8 mouse cellular contexts compared by ENCODE assay signal in genomic region chr8:106687479-106687878, GRCm38 (mm10). TPM values are rescaled to one million over a fixed set of nuclear protein-coding genes. Genes with fewer than 3 reads are reported as not detected.
DNase-seq lines count a peak whose midpoint lies in the region; ATAC-seq and TF ChIP-seq lines count a peak whose summit lies in the region.

No protein-coding gene starts in this region.

- no peaks in the 10 kb centered on the region for H3K27me3 ChIP-seq in forebrain, postnatal 0 days (ENCODE audit: insufficient read depth, low read length)
- H3K27me3 ChIP-seq in forebrain, embryonic 10.5 days (ENCODE audit: poor library complexity, severe bottlenecking) = no peaks in the 10 kb centered on the region
- H3K27me3 ChIP-seq in midbrain, embryonic 14.5 days (ENCODE audit: control insufficient read depth, insufficient read depth, low read length) = no peaks in the 10 kb centered on the region
- H3K27me3 ChIP-seq in midbrain, embryonic 10.5 days (ENCODE audit: low read depth, poor library complexity, severe bottlenecking) = no peaks in the 10 kb centered on the region

- peak; percentile 62 for ATAC-seq in forebrain, postnatal 0 days
- ATAC-seq in midbrain, embryonic 14.5 days (ENCODE audit: low FRiP score, low TSS enrichment) = no peak

- H3K9me3 ChIP-seq in forebrain, postnatal 0 days (ENCODE audit: low read length) = no peaks in the 10 kb centered on the region
- no peaks in the 10 kb centered on the region for H3K9me3 ChIP-seq in forebrain, embryonic 10.5 days
- H3K9me3 ChIP-seq in midbrain, embryonic 14.5 days (ENCODE audit: control insufficient read depth, low read length) = no peaks in the 10 kb centered on the region
- H3K9me3 ChIP-seq in midbrain, embryonic 10.5 days (replicated peaks) = no peaks in the 10 kb centered on the region

- WGBS in forebrain, postnatal 0 days = 0% methylated on average over 4 of the region's 4 CpGs
- WGBS in forebrain, embryonic 10.5 days = 18% methylated on average over 4 of the region's 4 CpGs
- 5% methylated on average over 4 of the region's 4 CpGs for WGBS in midbrain, embryonic 14.5 days
- WGBS in midbrain, embryonic 10.5 days = 22% methylated on average over 4 of the region's 4 CpGs

- peak; percentile 81 for TF ChIP-seq CTCF in forebrain, postnatal 0 days (IDR thresholded peaks at IDR 0.05; ENCODE audit: low read depth)

- H3K36me3 ChIP-seq in forebrain, postnatal 0 days (ENCODE audit: insufficient read depth) = no peaks in the 10 kb centered on the region
- H3K36me3 ChIP-seq in forebrain, embryonic 10.5 days (replicated peaks) = peaks cover 37% of the 10 kb centered on the region
- H3K36me3 ChIP-seq in midbrain, embryonic 14.5 days (ENCODE audit: control insufficient read depth, insufficient read depth, low read length) = no peaks in the 10 kb centered on the region
- peaks cover 38% of the 10 kb centered on the region for H3K36me3 ChIP-seq in midbrain, embryonic 10.5 days

- H3K4me3 ChIP-seq in forebrain, postnatal 0 days (ENCODE audit: low read depth, low read length) = no peak overlapping the region
- no peak overlapping the region for H3K4me3 ChIP-seq in forebrain, embryonic 10.5 days
- no peak overlapping the region for H3K4me3 ChIP-seq in midbrain, embryonic 14.5 days (replicated peaks; ENCODE audit: low read depth, low read length)
- no peak overlapping the region for H3K4me3 ChIP-seq in midbrain, embryonic 10.5 days

- H3K9ac ChIP-seq in forebrain, postnatal 0 days = no peak overlapping the region
- H3K9ac ChIP-seq in midbrain, embryonic 14.5 days (replicated peaks; ENCODE audit: low read length) = no peak overlapping the region

- peak; percentile 70 for DNase-seq in forebrain, postnatal 0 days
- DNase-seq in forebrain, embryonic 10.5 days (ENCODE audit: extremely low spot score, low spot score) = no peak
- DNase-seq in midbrain, embryonic 14.5 days = peak; percentile 86
- DNase-seq in midbrain, embryonic 10.5 days (ENCODE audit: low spot score) = no peak
- peak; percentile 77 for DNase-seq in brain, adult 2 months (ENCODE audit: low read depth, low spot score)
- DNase-seq in lung, postnatal 36 days = peak; percentile 47
- DNase-seq in heart, postnatal 36 days = no peak
- no peak for DNase-seq in frontal cortex, postnatal 14 days (ENCODE audit: low spot score in 2 of 2)

- no peaks in the 10 kb centered on the region for H3K4me1 ChIP-seq in forebrain, postnatal 0 days (ENCODE audit: insufficient read depth)
- H3K4me1 ChIP-seq in forebrain, embryonic 10.5 days = peaks cover 17% of the 10 kb centered on the region
- no peaks in the 10 kb centered on the region for H3K4me1 ChIP-seq in midbrain, embryonic 14.5 days (ENCODE audit: control insufficient read depth, insufficient read depth, low read length)
- peaks cover 25% of the 10 kb centered on the region for H3K4me1 ChIP-seq in midbrain, embryonic 10.5 days

- no peak overlapping the region for H3K27ac ChIP-seq in forebrain, postnatal 0 days (ENCODE audit: low read depth, low read length)
- no peak overlapping the region for H3K27ac ChIP-seq in forebrain, embryonic 10.5 days
- H3K27ac ChIP-seq in midbrain, embryonic 14.5 days (replicated peaks; ENCODE audit: low read depth, low read length) = no peak overlapping the region
- H3K27ac ChIP-seq in midbrain, embryonic 10.5 days (replicated peaks) = no peak overlapping the region

- intact Hi-C loops in heart, postnatal 36 days (cut with DNase I) = loop anchor here (1.0 kb wide), 1 partner anchor 203 kb away; no protein-coding TSS in a partner anchor

- H3K4me2 ChIP-seq in forebrain, postnatal 0 days (ENCODE audit: low read depth) = no peak overlapping the region
- no peak overlapping the region for H3K4me2 ChIP-seq in midbrain, embryonic 14.5 days (ENCODE audit: low read length)

RNA-seq across cellular contexts. Expression of gene Tango6, which starts 4.6 kb away (rescaled TPM):
- total RNA-seq in forebrain, postnatal 0 days (2014; rRNA removed) = 5.3 and 7.5 TPM in 2 replicates
- 2.3 and 3.8 TPM in 2 replicates for polyA plus RNA-seq in forebrain, postnatal 0 days (2015; fragmentation: Nextera tagmentation; extraction: Ambion mirVana)
- polyA plus RNA-seq in forebrain, embryonic 10.5 days (2016; fragmentation: Nextera tagmentation; extraction: Ambion mirVana) = 14.9 and 15.0 TPM in 2 replicates
- 3.7 and 5.6 TPM in 2 replicates for polyA plus RNA-seq in midbrain, embryonic 14.5 days (2014; fragmentation: Nextera tagmentation; extraction: Ambion mirVana)
- polyA plus RNA-seq in midbrain, embryonic 10.5 days (2016; fragmentation: Nextera tagmentation; extraction: Ambion mirVana) = 13.8 and 14.2 TPM in 2 replicates
- 10 to 100 TPM; 10.7 to 11.2 TPM for total RNA-seq in heart, postnatal 36 days (2021)

Comparison
In these comparisons a context has a peak if more than half of its experiments do, and no peak if none do; other contexts are left out.
1. DNase-seq: peak in forebrain, postnatal 0 days (single experiment), midbrain, embryonic 14.5 days (single experiment), brain, adult 2 months (single experiment) and lung, postnatal 36 days (single experiment); none in forebrain, embryonic 10.5 days (single experiment), midbrain, embryonic 10.5 days (single experiment), heart, postnatal 36 days (0 of 2) and frontal cortex, postnatal 14 days (0 of 2).